Mouse (Mus musculus): ENCODE data around the gene Pira2.
"Not testable (repeated sequence)": the region's sequence is repeated elsewhere in the genome, so short reads cannot be mapped to it uniquely, and the experiment has no call there.

Pira2 gene

DNA sequence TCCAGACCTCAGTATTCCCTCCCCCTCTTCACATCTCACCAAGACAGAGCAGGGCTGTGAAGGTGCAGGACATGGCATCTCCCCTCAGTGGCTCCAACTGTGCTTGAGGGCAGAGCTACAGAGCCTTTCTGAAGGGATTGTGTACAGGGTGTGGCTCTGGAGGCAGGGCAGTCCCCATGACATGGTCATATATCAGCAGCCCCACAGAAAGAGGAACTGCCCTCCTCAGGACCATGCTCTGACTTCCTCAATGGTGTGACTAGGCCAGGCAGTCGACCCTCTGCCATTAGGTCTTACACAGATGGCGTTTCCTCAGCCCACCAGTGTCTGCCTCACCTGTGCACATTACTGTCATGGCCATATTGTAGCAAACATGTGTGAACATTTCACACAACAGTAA is at the start of gene Pira2:
Gene Pira2, minus strand, starts transcription at position 101 of the 400 bp plus-strand sequence.
- in situ Hi-C loops (cut with MboI, MseI): loop anchor here (5.0 to 25.0 kb wide), 2 partner anchors 67 to 233 kb away; partner anchors contain the start of genes Ndufa3 and Oscar

DNA sequence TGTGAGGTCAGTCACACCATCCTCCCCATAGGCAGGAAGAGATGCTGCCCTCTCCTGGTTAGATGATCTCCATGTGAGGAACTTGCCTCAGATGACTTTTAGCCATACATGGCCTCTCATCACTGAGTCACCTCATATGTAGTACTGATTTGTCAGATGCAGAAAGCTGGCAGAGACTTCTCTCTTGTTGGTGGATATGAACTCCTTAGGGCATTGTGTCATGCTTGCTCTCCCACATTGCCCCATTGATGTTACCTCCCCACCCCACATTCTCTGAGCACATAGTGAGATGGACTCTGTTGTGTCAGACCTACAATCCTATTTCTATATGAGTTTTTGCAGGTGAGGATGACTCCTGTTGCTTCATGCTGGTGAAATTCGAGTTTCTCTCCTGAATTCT is 30.2 kb upstream of the Pira2 start:
- in situ Hi-C loops (cut with MboI, MseI): not testable (repeated sequence)

DNA sequence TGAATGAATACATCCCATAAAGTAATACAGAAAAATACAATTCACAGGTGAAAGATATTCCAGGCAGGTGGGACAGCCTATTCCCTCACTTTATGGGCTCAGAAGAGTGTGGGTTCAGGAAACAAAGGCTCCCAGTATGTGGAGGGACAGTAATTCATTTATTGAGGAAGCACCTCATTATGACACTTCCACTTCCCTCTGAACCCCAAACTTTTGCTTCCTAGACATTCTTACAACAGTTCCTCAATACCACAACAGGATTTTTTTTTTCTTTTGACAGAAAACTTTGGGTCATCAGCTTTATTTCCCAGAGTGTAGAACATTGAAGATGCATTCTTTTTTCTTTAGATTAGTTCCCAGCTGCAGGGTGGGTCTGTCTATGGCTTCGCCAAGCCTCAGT is 7.0 kb downstream of the Pira2 start:
- in situ Hi-C loops (cut with MboI, MseI): loop anchor here (25.0 kb wide), 1 partner anchor 226 kb away; the partner anchor contains the start of genes Ndufa3 and Oscar

DNA sequence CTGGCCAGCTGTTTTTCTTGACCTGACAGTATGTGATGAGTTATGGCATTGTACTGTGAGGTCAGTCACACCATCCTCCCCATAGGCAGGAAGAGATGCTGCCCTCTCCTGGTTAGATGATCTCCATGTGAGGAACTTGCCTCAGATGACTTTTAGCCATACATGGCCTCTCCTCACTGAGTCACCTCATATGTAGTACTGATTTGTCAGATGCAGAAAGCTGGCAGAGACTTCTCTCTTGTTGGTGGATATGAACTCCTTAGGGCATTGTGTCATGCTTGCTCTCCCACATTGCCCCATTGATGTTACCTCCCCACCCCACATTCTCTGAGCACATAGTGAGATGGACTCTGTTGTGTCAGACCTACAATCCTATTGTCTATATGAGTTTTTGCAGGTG is 14.2 kb downstream of the Pira2 start:
- in situ Hi-C loops (cut with MboI, MseI): loop anchor here (5.0 to 25.0 kb wide), 2 partner anchors 103 to 218 kb away; partner anchors contain the start of genes Ndufa3 and Oscar

DNA sequence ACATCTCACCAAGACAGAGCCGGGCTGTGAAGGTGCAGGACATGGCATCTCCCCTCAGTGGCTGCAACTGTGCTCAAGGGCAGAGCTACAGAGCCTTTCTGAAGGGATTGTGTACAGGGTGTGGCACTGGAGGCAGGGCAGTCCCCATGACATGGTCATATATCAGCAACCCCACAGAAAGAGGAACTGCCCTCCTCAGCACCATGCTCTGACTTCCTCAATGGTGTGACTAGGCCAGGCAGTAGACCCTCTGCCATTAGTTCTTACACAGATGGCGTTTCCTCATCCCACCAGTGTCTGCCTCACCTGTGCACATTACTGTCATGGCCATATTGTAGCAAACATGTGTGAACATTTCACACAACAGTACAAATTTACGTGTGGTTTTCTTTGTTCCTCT is 19.3 kb downstream of the Pira2 start, which contains the start of gene Gm15448:
Gene Gm15448, minus strand, starts transcription at position 89 of the 400 bp plus-strand sequence.
- in situ Hi-C loops (cut with MboI, MseI): loop anchor here (25.0 kb wide), 1 partner anchor 213 kb away; the partner anchor contains the start of genes Ndufa3 and Oscar

DNA sequence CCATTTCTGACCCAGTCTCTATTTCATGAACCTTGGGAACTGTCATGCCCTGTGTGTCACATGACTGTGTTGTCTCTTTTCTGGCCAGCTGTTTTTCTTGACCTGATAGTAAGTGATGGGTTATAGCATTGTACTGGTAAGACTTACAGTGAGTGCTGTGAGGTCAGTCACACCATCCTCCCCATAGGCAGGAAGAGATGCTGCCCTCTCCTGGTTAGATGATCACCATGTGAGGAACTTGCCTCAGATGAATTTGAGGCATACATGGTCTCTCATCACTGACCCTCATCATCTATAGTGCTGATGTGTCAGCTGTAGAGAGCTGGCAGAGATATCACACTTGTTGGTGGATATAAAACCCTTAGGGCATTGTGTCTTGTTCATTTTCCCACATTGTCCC is 32.9 kb downstream of the Pira2 start:
- in situ Hi-C loops (cut with MboI, MseI): loop anchor here (10.0 kb wide), 1 partner anchor 53 kb away; no protein-coding TSS in a partner anchor

DNA sequence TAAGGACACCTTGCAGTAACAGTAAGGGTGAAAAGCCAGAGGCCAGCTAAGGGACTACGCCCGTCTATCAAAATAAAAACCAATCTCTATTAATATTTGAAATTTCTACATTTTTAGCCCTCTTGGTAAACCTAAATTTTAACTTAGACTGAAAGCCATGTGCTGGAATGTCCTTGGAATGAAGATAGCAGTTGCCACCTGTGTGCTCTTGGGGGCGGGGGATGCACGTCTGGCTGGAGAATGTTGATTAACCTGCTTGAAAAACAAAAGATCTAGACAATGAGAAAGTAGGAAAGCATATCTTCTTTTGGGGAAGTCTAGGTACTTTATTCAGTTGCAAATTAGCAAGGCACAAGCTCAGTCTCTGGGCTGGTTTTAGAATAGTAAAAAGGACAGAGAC is 41.9 kb downstream of the Pira2 start:
- in situ Hi-C loops (cut with MboI, MseI): not testable (repeated sequence)

DNA sequence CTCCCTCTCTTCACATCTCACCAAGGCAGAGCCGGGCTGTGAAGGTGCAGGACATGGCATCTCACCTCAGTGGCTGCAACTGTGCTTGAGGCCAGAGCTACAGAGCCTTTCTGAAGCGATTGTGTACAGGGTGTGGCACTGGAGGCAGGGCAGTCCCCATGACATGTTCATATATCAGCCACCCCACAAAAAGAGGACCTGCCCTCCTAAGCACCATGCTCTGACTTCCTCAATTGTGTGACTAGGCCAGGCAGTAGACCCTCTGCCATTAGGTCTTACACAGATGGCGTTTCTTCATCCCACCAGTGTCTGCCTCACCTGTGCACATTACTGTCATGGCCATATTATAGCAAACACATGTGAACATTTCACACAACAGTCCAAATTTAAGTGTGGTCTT is 44.9 kb downstream of the Pira2 start:
- in situ Hi-C loops (cut with MboI, MseI): not testable (repeated sequence)

DNA sequence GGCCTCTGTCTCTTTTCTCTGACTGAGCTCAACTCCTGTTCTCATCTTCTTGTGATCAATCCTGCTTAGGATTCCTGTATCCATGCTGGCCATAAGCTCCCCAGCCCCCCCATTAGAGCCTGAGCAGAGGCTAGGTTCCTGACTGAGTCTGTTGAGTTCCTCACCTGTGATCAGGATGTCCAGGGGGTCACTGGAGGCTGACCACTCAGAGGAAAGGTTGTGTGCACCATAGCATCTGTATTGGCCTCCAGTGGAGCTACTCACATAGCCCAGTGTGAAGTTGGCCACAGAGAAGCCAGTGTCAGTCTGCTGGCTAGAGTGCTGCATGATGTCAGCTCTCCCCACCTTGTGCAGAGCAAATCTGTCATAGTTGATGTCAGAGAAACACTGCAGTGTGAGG is 48.6 kb downstream of the Pira2 start:
- in situ Hi-C loops (cut with MboI, MseI): not testable (repeated sequence)
